Mouse (Mus musculus): ENCODE data around the gene Hypk. TPM values are rescaled to one million over a fixed set of nuclear protein-coding genes. Genes with fewer than 3 reads are reported as not detected.
A peak's percentile ranks its signal among the peaks of the same experiment; 100 is the strongest.

Gene Hypk
- polyA plus RNA-seq, 1 experiment: 7.7 TPM

GRCm38 (mm10) chr2:121445117-121445516 is 8.0 kb upstream of the Hypk start:
- H3K4me1 ChIP-seq (replicated peaks; ENCODE audit: control insufficient read depth, insufficient read depth, low read length): peaks cover 13% of the 10 kb centered on the region
- no peak overlapping the region for H3K27ac ChIP-seq (ENCODE audit: control insufficient read depth, insufficient read depth, low read length)
- no peaks in the 10 kb centered on the region for H3K36me3 ChIP-seq (ENCODE audit: control insufficient read depth, insufficient read depth, low read length)
- H3K4me3 ChIP-seq (ENCODE audit: control insufficient read depth, insufficient read depth, low read length): no peak overlapping the region
- no peak for DNase-seq
- 90% methylated on average over 3 of the region's 3 CpGs for WGBS
- no peaks in the 10 kb centered on the region for H3K27me3 ChIP-seq (ENCODE audit: control insufficient read depth, insufficient read depth, low read length)
- TF ChIP-seq POLR2A (IDR thresholded peaks at IDR 0.05; ENCODE audit: control insufficient read depth, extremely low read depth, insufficient read depth, low read length, poor library complexity) (no peak), CTCF (IDR thresholded peaks at IDR 0.05; ENCODE audit: borderline replicate concordance, control insufficient read depth, extremely low read depth, insufficient read depth, low read length, poor library complexity) (no peak)

- Histone ChIP-seq H3K36me3 (ENCODE audit: control insufficient read depth, insufficient read depth, low read length) (no peaks in the 10 kb centered on the region), H3K4me3 (ENCODE audit: control insufficient read depth, insufficient read depth, low read length) (no peak overlapping the region), H3K27ac (ENCODE audit: control insufficient read depth, insufficient read depth, low read length) (no peak overlapping the region), H3K27me3 (ENCODE audit: control insufficient read depth, insufficient read depth, low read length) (no peaks in the 10 kb centered on the region), H3K4me1 (replicated peaks; ENCODE audit: control insufficient read depth, insufficient read depth, low read length) (peaks cover 18% of the 10 kb centered on the region)
- TF ChIP-seq CTCF (IDR thresholded peaks at IDR 0.05; ENCODE audit: borderline replicate concordance, control insufficient read depth, extremely low read depth, insufficient read depth, low read length, poor library complexity) (no peak), POLR2A (IDR thresholded peaks at IDR 0.05; ENCODE audit: control insufficient read depth, extremely low read depth, insufficient read depth, low read length, poor library complexity) (no peak)
- no peak for DNase-seq
- 95% methylated on average over 4 of the region's 4 CpGs for WGBS
These were observed 6.6 kb upstream of the Hypk start for GRCm38 (mm10) chr2:121446506-121446905.

GRCm38 (mm10) chr2:121447006-121447405 is 6.1 kb upstream of the Hypk start:
- no peak for DNase-seq
- H3K27ac ChIP-seq (ENCODE audit: control insufficient read depth, insufficient read depth, low read length): no peak overlapping the region
- H3K36me3 ChIP-seq (ENCODE audit: control insufficient read depth, insufficient read depth, low read length): no peaks in the 10 kb centered on the region
- H3K4me1 ChIP-seq (replicated peaks; ENCODE audit: control insufficient read depth, insufficient read depth, low read length): peaks cover 14% of the 10 kb centered on the region
- no peaks in the 10 kb centered on the region for H3K27me3 ChIP-seq (ENCODE audit: control insufficient read depth, insufficient read depth, low read length)
- no peak for TF ChIP-seq POLR2A (IDR thresholded peaks at IDR 0.05; ENCODE audit: control insufficient read depth, extremely low read depth, insufficient read depth, low read length, poor library complexity)
- TF ChIP-seq CTCF (IDR thresholded peaks at IDR 0.05; ENCODE audit: borderline replicate concordance, control insufficient read depth, extremely low read depth, insufficient read depth, low read length, poor library complexity): no peak
- WGBS: 53% methylated on average over 3 of the region's 3 CpGs
- no peak overlapping the region for H3K4me3 ChIP-seq (ENCODE audit: control insufficient read depth, insufficient read depth, low read length)

DNA sequence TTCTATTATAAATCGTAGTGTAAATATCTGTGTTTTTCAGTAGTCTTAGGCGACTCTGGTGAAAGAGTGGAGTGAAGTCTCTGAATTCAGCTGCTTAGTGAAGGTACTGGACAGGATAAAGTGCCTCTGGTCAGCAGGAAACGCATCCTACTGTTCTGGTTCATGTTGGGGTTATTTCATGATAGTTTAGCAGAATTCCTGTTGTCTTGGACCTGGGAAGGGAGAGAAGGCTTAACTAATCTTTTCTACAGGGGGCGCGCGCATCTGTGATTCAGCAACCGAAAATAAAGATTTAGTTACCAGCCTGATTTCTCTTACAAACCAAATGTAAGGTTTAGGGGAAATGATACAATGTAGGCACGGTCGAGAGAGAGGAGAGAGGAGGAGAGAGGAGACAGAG is 5.0 kb upstream of the Hypk start:
- DNase-seq: peak; percentile 51
- no peak for TF ChIP-seq POLR2A (IDR thresholded peaks at IDR 0.05; ENCODE audit: control insufficient read depth, extremely low read depth, insufficient read depth, low read length, poor library complexity)
- no peak for TF ChIP-seq CTCF (IDR thresholded peaks at IDR 0.05; ENCODE audit: borderline replicate concordance, control insufficient read depth, extremely low read depth, insufficient read depth, low read length, poor library complexity)
- no peaks in the 10 kb centered on the region for H3K27me3 ChIP-seq (ENCODE audit: control insufficient read depth, insufficient read depth, low read length)
- H3K36me3 ChIP-seq (ENCODE audit: control insufficient read depth, insufficient read depth, low read length): no peaks in the 10 kb centered on the region
- 15% methylated on average over 9 of the region's 9 CpGs for WGBS
- H3K4me1 ChIP-seq (replicated peaks; ENCODE audit: control insufficient read depth, insufficient read depth, low read length): peaks cover 7% of the 10 kb centered on the region
- no peak overlapping the region for H3K27ac ChIP-seq (ENCODE audit: control insufficient read depth, insufficient read depth, low read length)
- no peak overlapping the region for H3K4me3 ChIP-seq (ENCODE audit: control insufficient read depth, insufficient read depth, low read length)

DNA sequence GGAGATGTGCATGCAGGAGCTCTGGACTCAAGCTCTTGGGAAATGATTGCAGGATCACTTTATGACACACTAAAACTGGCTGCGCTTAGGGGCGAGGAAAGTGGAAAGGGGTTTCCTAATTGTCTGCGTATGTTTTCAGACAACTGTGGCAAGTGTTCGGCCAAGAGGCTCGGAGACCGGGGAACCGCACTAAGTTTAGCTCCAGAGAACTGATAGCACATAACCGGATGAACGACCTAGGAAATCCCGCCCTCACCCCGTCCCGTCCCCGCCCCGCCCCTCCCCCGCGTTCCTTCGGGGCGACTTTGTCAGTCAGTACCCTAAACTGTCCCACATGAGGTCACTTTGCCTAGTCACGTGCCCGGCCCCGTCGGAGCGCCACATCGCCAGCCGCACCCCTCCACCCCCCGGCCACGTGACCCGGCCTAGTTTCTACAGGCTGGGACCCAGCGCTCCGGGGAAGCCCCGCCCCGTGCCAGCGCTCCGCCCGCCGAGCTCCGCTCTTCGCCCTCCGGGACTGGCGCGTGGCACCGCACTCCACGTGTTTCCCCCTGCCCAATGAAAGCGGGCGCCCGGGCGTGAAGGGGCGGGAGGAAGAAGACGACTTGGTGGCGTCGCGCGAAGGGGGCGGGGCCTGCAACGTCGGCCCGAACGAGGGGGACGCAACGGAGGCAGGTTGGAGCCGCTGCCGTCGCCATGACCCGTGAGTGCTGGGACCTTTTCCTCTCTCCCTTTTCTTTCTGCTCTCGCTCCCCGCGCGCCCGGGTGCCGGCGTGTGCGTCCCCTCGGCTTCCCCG is 4.2 kb upstream of the Hypk start, which contains the start of gene Serf2:
Gene Serf2 (plus strand): TSS at position 457 of the 797 bp plus-strand sequence.
- no peaks in the 10 kb centered on the region for H3K27me3 ChIP-seq (ENCODE audit: control insufficient read depth, insufficient read depth, low read length)
- no peaks in the 10 kb centered on the region for H3K36me3 ChIP-seq (ENCODE audit: control insufficient read depth, insufficient read depth, low read length)
- peak within 1 kb of the TSS; percentile 49 for H3K27ac ChIP-seq (ENCODE audit: control insufficient read depth, insufficient read depth, low read length)
- DNase-seq: peak; percentile 100
- H3K4me1 ChIP-seq (replicated peaks; ENCODE audit: control insufficient read depth, insufficient read depth, low read length): peaks cover 7% of the 10 kb centered on the region
- peak within 1 kb of the TSS; percentile 69 for H3K4me3 ChIP-seq (ENCODE audit: control insufficient read depth, insufficient read depth, low read length)
- WGBS: under 1% methylated on average over 70 of the region's 74 CpGs
- peak; percentile 94 for TF ChIP-seq POLR2A (IDR thresholded peaks at IDR 0.05; ENCODE audit: control insufficient read depth, extremely low read depth, insufficient read depth, low read length, poor library complexity)
- no peak for TF ChIP-seq CTCF (IDR thresholded peaks at IDR 0.05; ENCODE audit: borderline replicate concordance, control insufficient read depth, extremely low read depth, insufficient read depth, low read length, poor library complexity)

- TF ChIP-seq CTCF (IDR thresholded peaks at IDR 0.05; ENCODE audit: borderline replicate concordance, control insufficient read depth, extremely low read depth, insufficient read depth, low read length, poor library complexity) (peak; percentile 45; the same call in 1 of the 2 replicates), POLR2A (IDR thresholded peaks at IDR 0.05; ENCODE audit: control insufficient read depth, extremely low read depth, insufficient read depth, low read length, poor library complexity) (no peak)
- peak overlapping the region; percentile 39 for H3K27ac ChIP-seq (ENCODE audit: control insufficient read depth, insufficient read depth, low read length)
- 1% methylated on average over 54 of the region's 54 CpGs for WGBS
- H3K4me3 ChIP-seq (ENCODE audit: control insufficient read depth, insufficient read depth, low read length): peak overlapping the region; percentile 69
- no peak for DNase-seq
- no peaks in the 10 kb centered on the region for H3K36me3 ChIP-seq (ENCODE audit: control insufficient read depth, insufficient read depth, low read length)
- peaks cover 7% of the 10 kb centered on the region for H3K4me1 ChIP-seq (replicated peaks; ENCODE audit: control insufficient read depth, insufficient read depth, low read length)
- H3K27me3 ChIP-seq (ENCODE audit: control insufficient read depth, insufficient read depth, low read length): no peaks in the 10 kb centered on the region
These were observed 3.5 kb upstream of the Hypk start for GRCm38 (mm10) chr2:121449545-121450011.

All from thymus, adult 2 months (tissue).